Mouse (Mus musculus): Measurements from ENCODE around the gene Psmd9.
"Not testable (repeated sequence)": the region's sequence is repeated elsewhere in the genome, so short reads cannot be mapped to it uniquely, and the experiment has no call there.

The Psmd9 gene

GRCm38 (mm10) chr5:123182651-123183050 lies 13.4 kb downstream of the Psmd9 start, which contains the start of gene Hpd:
Hpd (minus strand) TSS chr5:123182727.
- in situ Hi-C loops (cut with MboI, MseI): loop anchor here (5.0 to 10.0 kb wide), 2 partner anchors 95 to 428 kb away; no protein-coding TSS in a partner anchor

GRCm38 (mm10) chr5:123185966-123186365 lies 16.8 kb downstream of the Psmd9 start:
- in situ Hi-C loops (cut with MboI, MseI): loop anchor here (10.0 kb wide), 1 partner anchor 431 kb away; no protein-coding TSS in a partner anchor

- in situ Hi-C loops (cut with MboI, MseI): loop anchor here (10.0 kb wide), 1 partner anchor 433 kb away; no protein-coding TSS in a partner anchor
These were observed 18.1 kb downstream of the Psmd9 start for GRCm38 (mm10) chr5:123187306-123187705.

- in situ Hi-C loops (cut with MboI, MseI): no loop called here
These were observed 21.7 kb downstream of the Psmd9 start for GRCm38 (mm10) chr5:123190912-123191311.

GRCm38 (mm10) chr5:123191427-123191826 lies 22.2 kb downstream of the Psmd9 start:
- in situ Hi-C loops (cut with MboI, MseI): no loop called here

GRCm38 (mm10) chr5:123192606-123193150 lies 23.5 kb downstream of the Psmd9 start:
- in situ Hi-C loops (cut with MboI, MseI): no loop called here

GRCm38 (mm10) chr5:123193436-123193835 lies 24.2 kb downstream of the Psmd9 start:
- in situ Hi-C loops (cut with MboI, MseI): no loop called here

GRCm38 (mm10) chr5:123194856-123195255 lies 25.6 kb downstream of the Psmd9 start:
- in situ Hi-C loops (cut with MboI, MseI): no loop called here

GRCm38 (mm10) chr5:123195500-123196000 lies 26.3 kb downstream of the Psmd9 start:
- in situ Hi-C loops (cut with MboI, MseI): no loop called here

- in situ Hi-C loops (cut with MboI, MseI): no loop called here
These were observed 27.5 kb downstream of the Psmd9 start for GRCm38 (mm10) chr5:123196746-123197145.

- in situ Hi-C loops (cut with MboI, MseI): no loop called here
These were observed 29.3 kb downstream of the Psmd9 start for GRCm38 (mm10) chr5:123198523-123198922.

- in situ Hi-C loops (cut with MboI, MseI): not testable (repeated sequence)
These were observed 31.8 kb downstream of the Psmd9 start for GRCm38 (mm10) chr5:123200816-123201522.

- in situ Hi-C loops (cut with MboI, MseI): no loop called here
These were observed 32.3 kb downstream of the Psmd9 start for GRCm38 (mm10) chr5:123201523-123201892.

- in situ Hi-C loops (cut with MboI, MseI): no loop called here
These were observed 32.8 kb downstream of the Psmd9 start for GRCm38 (mm10) chr5:123201987-123202386.

- in situ Hi-C loops (cut with MboI, MseI): not testable (repeated sequence)
These were observed 33.6 kb downstream of the Psmd9 start for GRCm38 (mm10) chr5:123202771-123203170.

- in situ Hi-C loops (cut with MboI, MseI): not testable (repeated sequence)
These were observed 34.4 kb downstream of the Psmd9 start for GRCm38 (mm10) chr5:123203591-123203990.

- in situ Hi-C loops (cut with MboI, MseI): not testable (repeated sequence)
These were observed 53.3 kb downstream of the Psmd9 start for GRCm38 (mm10) chr5:123222346-123223050.

GRCm38 (mm10) chr5:123223051-123223410 lies 53.8 kb downstream of the Psmd9 start:
- in situ Hi-C loops (cut with MboI, MseI): no loop called here

GRCm38 (mm10) chr5:123223861-123224260 lies 54.6 kb downstream of the Psmd9 start:
- in situ Hi-C loops (cut with MboI, MseI): not testable (repeated sequence)

- in situ Hi-C loops (cut with MboI, MseI): no loop called here
These were observed 57.6 kb downstream of the Psmd9 start for GRCm38 (mm10) chr5:123226851-123227250.

- in situ Hi-C loops (cut with MboI, MseI): no loop called here
These were observed 58.7 kb downstream of the Psmd9 start for GRCm38 (mm10) chr5:123227762-123228523.

GRCm38 (mm10) chr5:123228524-123228922 lies 59.3 kb downstream of the Psmd9 start:
- in situ Hi-C loops (cut with MboI, MseI): no loop called here
